Mouse (Mus musculus) embryonic facial prominence, embryonic 13.5 days (tissue): ENCODE measurements around the gene Mbd4. TPM values are rescaled to one million over a fixed set of nuclear protein-coding genes. Genes with fewer than 3 reads are reported as not detected.

ENCODE experiments used
- ATAC-seq: fragments of 200-750 bp; cut with Nextera tagmentation; 2 replicates; pipeline ENCODE4 v1.8.0; 2017; ENCODE audit warnings: low read depth; ENCODE audit not compliant: insufficient number of reproducible peaks, insufficient read depth, low FRiP score, low TSS enrichment
- H3K27ac ChIP-seq: fragments of 300-500 bp; sonication (generic); 2 replicates; pipeline ENCODE4 v1.5.1; 2015; ENCODE audit warnings: moderate library complexity, mild to moderate bottlenecking, inconsistent platforms
- H3K27me3 ChIP-seq: fragments of 300-500 bp; sonication (generic); 2 replicates; pipeline ENCODE4 v1.6.1; 2015; ENCODE audit warnings: mild to moderate bottlenecking, inconsistent platforms
- H3K36me3 ChIP-seq: fragments of 300-500 bp; sonication (generic); 2 replicates; pipeline ENCODE4 v1.6.1; 2015; ENCODE audit warnings: mild to moderate bottlenecking, inconsistent platforms
- H3K4me1 ChIP-seq: fragments of 300-500 bp; sonication (generic); 2 replicates; pipeline ENCODE4 v1.6.1; 2015; ENCODE audit warnings: inconsistent platforms
- H3K4me2 ChIP-seq: fragments of 300-500 bp; sonication (generic); 2 replicates; pipeline ENCODE4 v1.6.1; 2015; ENCODE audit warnings: moderate library complexity, mild to moderate bottlenecking, inconsistent platforms
- H3K4me3 ChIP-seq: fragments of 300-500 bp; sonication (generic); 2 replicates; pipeline ENCODE4 v1.5.1; 2015; ENCODE audit warnings: mild to moderate bottlenecking, inconsistent platforms
- H3K9ac ChIP-seq: fragments of 300-500 bp; sonication (generic); 2 replicates; pipeline ENCODE4 v1.6.1; 2015; ENCODE audit warnings: mild to moderate bottlenecking, inconsistent platforms
- H3K9me3 ChIP-seq: fragments of 300-500 bp; sonication (generic); 2 replicates; pipeline ENCODE4 v1.6.1; 2016; ENCODE audit warnings: inconsistent platforms
- WGBS: fragments of 180-500 bp; shearing (Covaris S2); methylation state at CpG from one replicate; pipeline ENCODE4 v1.1.7; 2015; ENCODE audit warnings: mixed read lengths; 5-methylcytosine and 5-hydroxymethylcytosine counted together
- polyA plus RNA-seq: library from polyadenylated mRNA; unstranded; fragments of >200 nt; fragmentation: Nextera tagmentation; extraction: Ambion mirVana; gene quantifications from 2 replicates; pipeline ENCODE4 v1.2.1, GENCODE M21; 2015

Mbd4 gene
- polyA plus RNA-seq, 1 experiment from 2014 or later = 26.0 TPM

DNA sequence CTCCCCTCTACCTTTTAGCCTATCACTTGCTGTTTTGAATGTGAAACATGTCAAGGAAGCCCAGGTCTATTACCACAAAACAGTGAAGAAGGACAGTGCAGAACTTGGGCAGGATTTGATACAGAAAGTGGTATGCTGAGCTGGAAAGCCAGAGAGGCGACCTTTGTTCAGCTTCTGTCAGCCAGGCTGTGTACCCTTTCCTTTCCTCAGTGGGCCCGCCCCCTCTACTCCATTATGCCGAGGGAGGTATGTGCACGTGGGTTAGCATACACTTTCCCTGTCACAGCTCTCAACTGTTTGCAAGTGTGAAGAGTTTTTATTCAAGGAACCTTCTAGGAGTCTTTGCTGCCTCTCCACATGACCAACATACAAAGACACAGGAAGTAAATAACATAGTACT is 6.1 kb upstream of the Mbd4 start:
- Histone ChIP-seq H3K9ac (no peak overlapping the region), H3K27me3 (no peaks in the 10 kb centered on the region), H3K4me3 (no peak overlapping the region), H3K4me2 (no peak overlapping the region), H3K4me1 (peaks cover 11% of the 10 kb centered on the region), H3K9me3 (no peaks in the 10 kb centered on the region), H3K36me3 (peaks cover 12% of the 10 kb centered on the region), H3K27ac (no peak overlapping the region)
- ATAC-seq = no peak
- 57% methylated on average over 4 of the region's 4 CpGs for WGBS

DNA sequence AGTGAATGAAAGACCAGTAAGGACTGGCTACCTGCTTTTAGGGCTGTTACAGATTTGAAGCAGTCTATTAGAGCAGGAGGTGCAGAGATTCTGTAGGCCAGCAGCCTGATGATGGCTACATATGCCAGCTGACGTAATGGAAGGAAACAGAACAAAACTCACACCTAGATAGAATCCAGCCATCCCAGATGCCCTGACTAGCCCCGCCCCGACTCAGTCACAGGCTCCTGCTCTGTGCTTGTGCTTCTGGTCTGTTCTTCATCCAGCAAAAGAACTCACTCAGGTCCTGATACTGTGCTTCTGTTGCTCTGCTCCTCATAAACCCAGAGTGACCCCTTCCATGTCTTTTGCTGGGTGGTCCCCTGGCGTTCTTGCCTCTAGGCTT is 3.2 kb upstream of the Mbd4 start:
- Histone ChIP-seq H3K9me3 (no peaks in the 10 kb centered on the region), H3K27me3 (no peaks in the 10 kb centered on the region), H3K36me3 (no peaks in the 10 kb centered on the region), H3K4me3 (no peak overlapping the region), H3K27ac (peak overlapping the region; percentile 60; the same call in 1 of the 2 replicates), H3K4me2 (no peak overlapping the region), H3K4me1 (peaks cover 23% of the 10 kb centered on the region), H3K9ac (no peak overlapping the region)
- ATAC-seq = no peak
- 65% methylated on average over 4 of the region's 4 CpGs for WGBS

DNA sequence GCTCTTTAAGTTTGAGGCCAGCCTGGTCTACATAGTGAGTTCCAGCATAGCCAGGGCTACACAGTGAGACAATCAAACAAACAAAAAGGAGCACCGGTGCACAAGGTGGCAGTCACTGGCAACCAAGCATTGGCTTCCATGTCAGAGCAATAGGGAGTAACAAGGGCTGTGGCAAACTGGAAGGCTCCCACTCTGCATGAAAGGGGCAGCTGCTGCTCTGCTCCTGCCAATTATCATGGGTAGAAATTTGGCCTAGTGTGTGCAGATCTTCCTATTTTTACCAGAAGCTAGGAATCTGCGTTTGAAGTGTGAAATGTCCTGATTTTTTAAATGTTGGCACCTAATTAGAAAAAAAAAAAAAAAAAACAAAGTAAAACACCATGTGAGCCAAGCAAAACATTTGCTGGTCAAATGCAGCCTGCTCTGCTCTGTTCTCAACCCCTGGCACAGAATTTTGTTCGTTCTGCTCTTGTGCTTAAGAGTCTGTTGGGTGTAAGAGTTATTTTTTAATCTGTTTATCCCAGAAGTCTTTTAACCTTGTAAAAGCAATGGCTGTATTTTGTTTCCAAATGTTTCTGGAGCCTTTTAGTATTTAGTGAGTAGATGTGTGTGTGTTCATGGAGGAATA is 2.7 kb upstream of the Mbd4 start:
- Histone ChIP-seq H3K9ac (no peak overlapping the region), H3K4me2 (no peak overlapping the region), H3K27ac (peak overlapping the region; percentile 60; the same call in 1 of the 2 replicates), H3K36me3 (no peaks in the 10 kb centered on the region), H3K27me3 (no peaks in the 10 kb centered on the region), H3K4me1 (peaks cover 25% of the 10 kb centered on the region), H3K9me3 (no peaks in the 10 kb centered on the region), H3K4me3 (no peak overlapping the region)
- no peak for ATAC-seq
- WGBS = 77% methylated on average over 3 of the region's 3 CpGs

DNA sequence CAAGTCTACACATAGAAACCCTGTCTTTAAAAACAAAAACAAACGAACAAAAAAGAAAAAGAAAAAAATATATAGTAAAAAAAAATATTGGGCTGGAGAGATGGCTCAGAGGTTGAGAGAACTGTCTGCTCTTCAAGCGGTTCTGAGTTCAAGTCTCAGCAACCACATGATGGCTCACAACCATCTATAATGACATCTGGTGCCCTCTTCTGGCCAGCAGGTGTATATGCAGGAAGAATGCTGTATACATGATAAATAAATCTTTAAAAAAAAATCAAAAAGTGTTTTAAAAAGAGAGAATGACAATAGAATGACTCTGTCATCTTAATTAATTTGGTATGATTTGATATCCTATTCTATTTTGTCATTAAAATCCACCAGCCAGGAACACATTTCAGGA is 1.3 kb upstream of the Mbd4 start:
- no peak for ATAC-seq
- no peaks in the 10 kb centered on the region for H3K27me3 ChIP-seq
- no peak overlapping the region for H3K4me3 ChIP-seq
- H3K4me2 ChIP-seq = no peak overlapping the region
- H3K36me3 ChIP-seq = peaks cover 7% of the 10 kb centered on the region
- H3K9ac ChIP-seq = no peak overlapping the region
- H3K9me3 ChIP-seq = no peaks in the 10 kb centered on the region
- WGBS = 74% methylated on average over 2 of the region's 2 CpGs
- peaks cover 25% of the 10 kb centered on the region for H3K4me1 ChIP-seq
- H3K27ac ChIP-seq = no peak overlapping the region

DNA sequence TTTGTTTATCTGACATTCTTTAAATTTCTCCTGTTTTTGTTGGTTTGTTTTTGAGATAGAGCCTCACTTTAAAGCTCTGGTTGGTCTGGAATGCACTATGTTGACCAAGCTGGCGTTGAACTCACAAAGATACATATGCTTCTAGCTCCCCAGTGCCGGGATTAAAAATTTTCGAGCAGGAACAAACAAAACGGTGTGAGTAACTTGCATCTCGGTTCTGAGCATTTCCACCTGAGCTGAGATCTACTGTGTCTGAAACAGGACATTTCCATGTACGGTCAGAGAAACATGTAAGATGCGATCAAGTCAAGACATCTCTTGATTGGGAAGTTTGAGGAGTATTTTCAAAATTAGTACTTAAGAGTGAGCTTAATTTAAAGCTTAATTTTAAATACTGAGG is 814 bp upstream of the Mbd4 start:
- Histone ChIP-seq H3K9me3 (no peaks in the 10 kb centered on the region), H3K4me3 (peak overlapping the region; percentile 64), H3K36me3 (peaks cover 11% of the 10 kb centered on the region), H3K4me1 (peaks cover 25% of the 10 kb centered on the region), H3K4me2 (peak overlapping the region; percentile 80), H3K27me3 (no peaks in the 10 kb centered on the region), H3K9ac (peak overlapping the region; percentile 72), H3K27ac (peak overlapping the region; percentile 91)
- ATAC-seq = no peak
- 42% methylated on average over 7 of the region's 7 CpGs for WGBS

DNA sequence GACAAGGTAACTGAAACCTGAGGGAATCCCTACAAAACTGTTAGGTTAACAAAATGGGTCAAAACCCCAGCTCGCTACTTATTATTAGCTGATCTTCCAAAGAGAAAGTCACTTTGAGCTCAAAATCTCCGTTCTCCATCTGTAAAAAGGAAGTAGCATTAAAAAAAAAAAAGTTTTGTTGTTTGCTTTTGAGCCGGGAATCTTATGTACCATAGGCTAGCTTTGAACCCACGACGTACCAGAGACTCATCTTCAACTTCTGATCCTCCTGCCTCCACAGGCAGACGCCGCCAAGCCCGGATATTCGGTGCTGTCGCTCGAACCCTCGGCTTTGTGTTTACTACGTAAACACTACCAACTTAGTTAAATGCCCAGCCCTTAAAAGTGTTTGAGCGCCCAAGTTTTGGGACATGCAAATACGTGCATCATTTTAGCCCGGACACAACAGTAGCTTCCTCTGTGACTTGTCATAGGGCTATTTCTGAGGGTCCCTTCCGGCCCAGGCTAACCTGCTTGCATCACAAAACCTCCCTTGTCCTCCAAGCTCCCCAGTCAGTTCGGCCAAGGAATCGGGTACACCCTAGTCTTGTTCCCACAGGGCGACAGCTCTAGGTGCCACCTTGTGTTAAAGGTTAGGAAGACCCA is 603 bp downstream of the Mbd4 start:
- H3K27me3 ChIP-seq = no peaks in the 10 kb centered on the region
- peaks cover 20% of the 10 kb centered on the region for H3K36me3 ChIP-seq
- peak overlapping the region; percentile 79 for H3K9ac ChIP-seq
- H3K9me3 ChIP-seq = no peaks in the 10 kb centered on the region
- peaks cover 25% of the 10 kb centered on the region for H3K4me1 ChIP-seq
- H3K27ac ChIP-seq = peak overlapping the region; percentile 91
- 5% methylated on average over 20 of the region's 20 CpGs for whole genome bisulfite sequencing
- ATAC-seq = no peak; the same call in 1 of the 2 replicates
- H3K4me2 ChIP-seq = peak overlapping the region; percentile 80
- H3K4me3 ChIP-seq = peak overlapping the region; percentile 64

DNA sequence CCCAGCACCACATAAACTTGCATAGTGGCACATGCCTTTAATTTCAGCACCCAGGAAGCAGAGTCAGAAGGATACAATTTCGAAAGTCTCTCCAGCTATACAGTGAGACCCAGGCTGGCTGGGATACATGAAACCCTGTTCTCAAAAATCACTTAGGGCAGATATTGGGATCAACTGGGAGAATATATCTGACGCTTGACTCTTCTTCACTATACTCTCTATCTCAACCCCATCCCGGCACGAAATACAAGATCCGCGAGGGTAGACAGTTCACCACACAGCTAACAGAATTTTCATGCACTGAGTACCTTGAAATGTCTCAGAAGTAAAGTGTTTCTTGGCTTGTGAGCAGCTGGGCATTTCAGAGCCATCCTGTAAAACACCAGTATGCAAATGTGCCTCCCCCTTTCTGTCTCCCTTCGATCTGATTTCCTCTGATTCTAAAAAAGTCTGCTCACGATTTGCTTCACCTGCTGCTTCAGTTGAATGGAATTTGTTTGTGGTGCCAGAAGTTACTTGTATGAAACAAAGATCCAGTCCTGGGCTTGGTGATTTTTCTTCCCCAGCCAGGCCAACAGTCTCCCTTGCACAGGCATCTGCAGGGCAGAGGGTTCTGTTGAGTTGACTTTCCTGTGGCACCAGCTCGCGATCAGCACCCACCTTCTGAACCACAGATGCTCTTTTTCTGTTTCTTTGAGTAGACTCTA is 4.4 kb downstream of the Mbd4 start:
- no peaks in the 10 kb centered on the region for H3K27me3 ChIP-seq
- H3K4me3 ChIP-seq = no peak overlapping the region
- WGBS = 86% methylated on average over 10 of the region's 10 CpGs
- 0 out of 2 replicates have a peak overlapping the region, but pooled peaks have one; percentile 12 for H3K9ac ChIP-seq
- no peak for ATAC-seq
- no peaks in the 10 kb centered on the region for H3K9me3 ChIP-seq
- H3K4me1 ChIP-seq = peaks cover 14% of the 10 kb centered on the region
- no peak overlapping the region for H3K27ac ChIP-seq
- H3K4me2 ChIP-seq = no peak overlapping the region
- H3K36me3 ChIP-seq = peaks cover 36% of the 10 kb centered on the region

DNA sequence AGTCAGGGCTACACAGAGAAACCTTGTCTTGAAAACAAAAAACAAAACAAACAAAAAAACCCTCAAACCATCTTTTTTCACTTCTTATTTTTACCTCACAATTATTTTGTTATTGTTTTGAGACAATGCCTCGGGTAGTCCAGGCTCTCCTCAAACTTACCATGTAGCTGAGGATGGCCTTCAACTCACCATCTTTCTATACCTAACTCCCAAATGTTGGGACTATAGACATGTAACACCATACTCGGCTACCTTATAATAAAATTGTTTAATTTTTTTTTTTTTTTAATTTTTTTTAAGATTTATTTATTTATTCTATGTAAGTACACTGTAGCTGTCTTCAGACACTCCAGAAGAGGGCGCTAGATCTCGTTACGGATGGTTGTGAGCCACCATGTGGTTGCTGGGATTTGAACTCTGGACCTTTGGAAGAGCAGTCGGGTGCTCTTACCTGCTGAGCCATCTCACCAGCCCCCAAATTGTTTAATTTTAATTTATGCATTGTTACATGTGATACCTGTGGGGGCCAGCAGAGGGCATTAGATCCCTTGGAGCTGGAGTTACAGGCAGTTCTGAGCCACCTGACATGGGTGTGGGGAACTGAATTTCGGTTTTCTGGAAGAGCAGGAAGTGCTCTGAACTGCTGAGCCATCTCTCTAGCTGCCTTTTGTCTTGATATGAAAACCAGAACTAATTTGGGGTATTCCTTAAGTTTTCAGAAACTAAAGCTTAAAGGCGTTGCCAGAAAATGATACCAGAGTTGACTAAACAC is 6.3 kb downstream of the Mbd4 start:
- H3K27me3 ChIP-seq = no peaks in the 10 kb centered on the region
- no peak overlapping the region for H3K27ac ChIP-seq
- H3K4me2 ChIP-seq = no peak overlapping the region
- 44% methylated on average over 8 of the region's 8 CpGs for WGBS
- ATAC-seq = no peak
- H3K9me3 ChIP-seq = no peaks in the 10 kb centered on the region
- no peak overlapping the region for H3K9ac ChIP-seq
- no peak overlapping the region for H3K4me3 ChIP-seq
- H3K4me1 ChIP-seq = peaks cover 6% of the 10 kb centered on the region; the same call in 1 of the 2 replicates
- peaks cover 55% of the 10 kb centered on the region for H3K36me3 ChIP-seq

DNA sequence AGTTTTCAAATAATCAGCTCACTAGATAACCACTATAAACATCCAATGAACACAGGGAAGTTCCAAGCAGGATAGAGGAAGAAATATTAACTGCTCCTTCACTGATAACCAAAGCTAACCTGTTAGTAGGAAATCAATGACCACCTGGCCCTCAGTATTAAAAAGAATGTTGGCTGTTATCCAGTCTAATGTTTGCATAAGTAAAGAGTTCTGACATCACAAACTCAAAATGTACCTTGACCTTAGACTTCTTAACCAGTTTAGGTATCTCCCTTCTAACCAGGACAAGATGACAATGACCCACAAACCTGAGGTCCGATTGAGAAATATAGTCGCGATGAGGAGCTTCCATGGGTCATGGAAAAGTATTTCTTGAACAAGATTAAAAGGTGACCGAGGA is 8.2 kb downstream of the Mbd4 start:
- peaks cover 53% of the 10 kb centered on the region for H3K36me3 ChIP-seq
- no peak for ATAC-seq

DNA sequence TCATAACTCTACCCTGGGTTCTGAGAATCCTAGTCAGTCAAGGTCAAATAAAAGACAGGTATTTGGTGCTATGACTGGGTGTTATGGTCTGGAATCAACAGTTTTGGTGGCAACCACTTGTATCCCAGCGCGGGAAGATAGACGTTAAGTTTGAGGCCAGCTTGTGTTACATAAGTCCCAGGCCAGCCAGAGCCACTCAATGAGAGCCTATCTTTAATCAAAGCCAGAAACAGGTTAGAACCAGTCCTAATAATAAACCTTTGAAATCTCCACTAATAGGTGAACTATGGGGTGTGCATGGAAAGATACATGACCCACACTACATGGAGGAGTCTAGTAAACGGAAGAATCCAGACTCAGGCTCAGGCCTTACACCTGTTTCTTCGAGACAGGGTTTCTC is 14.4 kb downstream of the Mbd4 start:
- peaks cover 23% of the 10 kb centered on the region for H3K36me3 ChIP-seq
- H3K9me3 ChIP-seq = no peaks in the 10 kb centered on the region
- peaks cover 9% of the 10 kb centered on the region; the same call in 1 of the 2 replicates for H3K4me1 ChIP-seq
- no peak overlapping the region for H3K27ac ChIP-seq
- H3K9ac ChIP-seq = no peak overlapping the region
- ATAC-seq = no peak
- peak overlapping the region; percentile 64 for H3K4me2 ChIP-seq
- peak overlapping the region; percentile 36 for H3K4me3 ChIP-seq
- no peaks in the 10 kb centered on the region for H3K27me3 ChIP-seq
- WGBS = 54% methylated on average over 5 of the region's 5 CpGs

More for the DNA sequence above, 8.2 kb downstream of the Mbd4 start:
- H3K9me3 ChIP-seq = no peaks in the 10 kb centered on the region
- 94% methylated on average over 4 of the region's 4 CpGs for WGBS
- H3K27ac ChIP-seq = no peak overlapping the region
- no peak overlapping the region for H3K9ac ChIP-seq
- H3K4me2 ChIP-seq = no peak overlapping the region
- no peaks in the 10 kb centered on the region for H3K27me3 ChIP-seq
- no peak overlapping the region for H3K4me3 ChIP-seq
- H3K4me1 ChIP-seq = no peaks in the 10 kb centered on the region

DNA sequence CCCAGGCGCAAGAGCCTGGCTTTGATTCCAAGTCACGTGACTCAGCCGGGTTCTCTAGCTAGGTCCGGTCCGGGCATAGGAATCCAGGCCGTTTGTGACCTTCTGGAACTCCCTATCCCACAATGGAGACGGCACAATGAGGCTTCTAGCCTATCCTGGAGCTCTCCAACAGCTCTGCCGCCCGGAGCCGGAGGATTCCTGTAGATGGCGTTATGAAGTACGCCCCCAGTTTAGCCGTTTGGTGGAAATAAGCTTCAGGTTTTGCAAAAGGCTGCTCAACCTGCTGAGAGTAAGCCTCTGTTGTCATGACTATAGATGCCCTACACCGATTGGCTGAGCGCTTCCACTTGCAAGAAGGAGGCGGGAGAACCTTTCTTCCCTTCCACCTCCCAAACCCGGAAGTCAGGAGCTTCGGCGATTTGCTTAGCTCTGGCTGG is 15.0 kb downstream of the Mbd4 start, which contains the start of gene Efcab12:
Efcab12 (minus strand) TSS at position 252 of the 437 bp plus-strand sequence.
- Histone ChIP-seq H3K27me3 (no peaks in the 10 kb centered on the region), H3K4me1 (peaks cover 9% of the 10 kb centered on the region; the same call in 1 of the 2 replicates), H3K4me2 (peak within 1 kb of the TSS; percentile 64), H3K27ac (no peak within 1 kb of the TSS), H3K9me3 (no peaks in the 10 kb centered on the region), H3K4me3 (peak within 1 kb of the TSS; percentile 36), H3K9ac (peak within 1 kb of the TSS; percentile 57), H3K36me3 (peaks cover 18% of the 10 kb centered on the region)
- peak; percentile 79 for ATAC-seq
- WGBS = 2% methylated on average over 19 of the region's 19 CpGs
